Mouse (Mus musculus): ENCODE measurements at regions not wholly inside any gene's neighbourhood (a gene's known extent, or its start where the extent isn't known, plus 50 kb on each side); places are given as distances from the start of the nearest gene placed in this dataset.

GRCm38 (mm10) chr13:101433162-101433561, 334.9 kb downstream of the Pik3r1 start:
- in situ Hi-C loops (cut with MboI, MseI) = no loop called here

GRCm38 (mm10) chr13:101427426-101428221, 340.4 kb downstream of the Pik3r1 start:
- in situ Hi-C loops (cut with MboI, MseI) = no loop called here

GRCm38 (mm10) chr13:101426461-101426860, 341.6 kb downstream of the Pik3r1 start:
- in situ Hi-C loops (cut with MboI, MseI) = no loop called here

GRCm38 (mm10) chr13:101422082-101422481, 345.9 kb downstream of the Pik3r1 start:
- in situ Hi-C loops (cut with MboI, MseI) = loop anchor here (25.0 kb wide), 1 partner anchor 1515 kb away; no protein-coding TSS in a partner anchor

- in situ Hi-C loops (cut with MboI, MseI) = loop anchor here (25.0 kb wide), 1 partner anchor 1518 kb away; no protein-coding TSS in a partner anchor
Observed at GRCm38 (mm10) chr13:101419457-101420025, 348.5 kb downstream of the Pik3r1 start.

- in situ Hi-C loops (cut with MboI, MseI) = loop anchor here (25.0 kb wide), 1 partner anchor 1519 kb away; no protein-coding TSS in a partner anchor
Observed at GRCm38 (mm10) chr13:101418272-101418671, 349.7 kb downstream of the Pik3r1 start.

GRCm38 (mm10) chr13:101408885-101409284, 359.1 kb downstream of the Pik3r1 start:
- in situ Hi-C loops (cut with MboI, MseI) = loop anchor here (25.0 kb wide), 1 partner anchor 1528 kb away; no protein-coding TSS in a partner anchor

GRCm38 (mm10) chr13:101407633-101408032, 360.4 kb downstream of the Pik3r1 start:
- in situ Hi-C loops (cut with MboI, MseI) = loop anchor here (25.0 kb wide), 1 partner anchor 1530 kb away; no protein-coding TSS in a partner anchor

GRCm38 (mm10) chr13:101373581-101374189, 394.3 kb downstream of the Pik3r1 start:
- in situ Hi-C loops (cut with MboI, MseI) = no loop called here

- in situ Hi-C loops (cut with MboI, MseI) = no loop called here
Observed at GRCm38 (mm10) chr13:101371906-101372305, 396.1 kb downstream of the Pik3r1 start.

GRCm38 (mm10) chr13:101368170-101368569, 399.8 kb downstream of the Pik3r1 start:
- in situ Hi-C loops (cut with MboI, MseI) = no loop called here

GRCm38 (mm10) chr13:101355363-101355762, 412.7 kb downstream of the Pik3r1 start:
- in situ Hi-C loops (cut with MboI, MseI) = no loop called here

- in situ Hi-C loops (cut with MboI, MseI) = no loop called here
Observed at GRCm38 (mm10) chr13:101351123-101351522, 416.9 kb downstream of the Pik3r1 start.

GRCm38 (mm10) chr13:101349354-101349753, 418.7 kb downstream of the Pik3r1 start:
- in situ Hi-C loops (cut with MboI, MseI) = no loop called here

- in situ Hi-C loops (cut with MboI, MseI) = no loop called here
Observed at GRCm38 (mm10) chr13:101338280-101338872, 429.6 kb downstream of the Pik3r1 start.

- in situ Hi-C loops (cut with MboI, MseI) = no loop called here
Observed at GRCm38 (mm10) chr13:101318621-101319020, 449.4 kb downstream of the Pik3r1 start.

GRCm38 (mm10) chr13:101316336-101316735, 451.7 kb downstream of the Pik3r1 start:
- in situ Hi-C loops (cut with MboI, MseI) = no loop called here

- in situ Hi-C loops (cut with MboI, MseI) = no loop called here
Observed at GRCm38 (mm10) chr13:101314040-101314439, 454.0 kb downstream of the Pik3r1 start.

GRCm38 (mm10) chr13:101311634-101312314, 456.2 kb downstream of the Pik3r1 start:
- in situ Hi-C loops (cut with MboI, MseI) = no loop called here

- in situ Hi-C loops (cut with MboI, MseI) = no loop called here
Observed at GRCm38 (mm10) chr13:101308724-101309123, 459.3 kb downstream of the Pik3r1 start.

GRCm38 (mm10) chr13:101305695-101306413, 462.2 kb downstream of the Pik3r1 start:
- in situ Hi-C loops (cut with MboI, MseI) = no loop called here
